Mouse (Mus musculus): ENCODE measurements at regions not wholly inside any gene's neighbourhood (a gene's known extent, or its start where the extent isn't known, plus 50 kb on each side); places are given as distances from the start of the nearest gene placed in this dataset.

- no peak for DNase-seq (ENCODE audit: low read depth, low spot score)
Measured at GRCm38 (mm10) chr12:59312703-59313102, 93.2 kb upstream of the Fbxo33 start.

- DNase-seq (ENCODE audit: low read depth, low spot score): no peak
Measured at GRCm38 (mm10) chr12:59307958-59308357, 88.4 kb upstream of the Fbxo33 start.

GRCm38 (mm10) chr12:59304522-59304921 lies 85.0 kb upstream of the Fbxo33 start:
- DNase-seq (ENCODE audit: low read depth, low spot score): no peak

Data from retina, adult 2 months (tissue).